ENCODE assay signal across 24 mouse cellular contexts in the genomic region with DNA sequence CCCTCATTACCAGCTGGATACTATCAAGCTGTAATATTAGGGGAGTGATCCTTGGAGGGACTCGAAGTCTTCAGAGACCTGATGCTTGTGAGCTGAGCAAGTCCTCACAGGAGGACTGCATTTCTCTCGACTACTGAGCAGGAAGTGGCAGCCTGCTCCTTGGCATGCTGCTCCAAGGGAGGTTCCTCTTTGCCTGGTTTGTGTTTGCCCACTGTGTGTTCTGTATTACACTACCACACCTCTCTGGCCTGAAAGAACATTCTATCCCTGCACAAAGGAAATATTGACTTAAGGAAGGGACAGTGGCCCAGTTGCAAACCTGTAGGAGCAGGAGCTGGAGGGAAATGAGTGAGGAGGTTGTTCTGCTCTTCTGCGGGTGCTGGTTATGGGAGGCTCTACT. TPM values are rescaled to one million over a fixed set of nuclear protein-coding genes. Genes with fewer than 3 reads are reported as not detected.
A peak's percentile ranks its signal among the peaks of the same experiment; 100 is the strongest.
DNase-seq lines count a peak whose midpoint lies in the region; ATAC-seq and TF ChIP-seq lines count a peak whose summit lies in the region.
"Had no signal": no experiment of that assay in that cellular context is flagged by ENCODE, and none has a peak within 500 bp of the region (broad histone marks: within the 10 kb centered on the region; RNA-seq: fewer than 3 reads in every experiment).

No protein-coding gene starts in this region.

- TF ChIP-seq CTCF in gastrocnemius, adult 2 months (IDR thresholded peaks at IDR 0.05) = no peak
- TF ChIP-seq CTCF in lung, postnatal 0 days (IDR thresholded peaks at IDR 0.05) = no peak

- no peak overlapping the region for H3K4me2 ChIP-seq in intestine, embryonic 15.5 days (replicated peaks)
- no peak overlapping the region for H3K4me2 ChIP-seq in lung, postnatal 0 days (replicated peaks; ENCODE audit: low read depth, low read length)
- no peak overlapping the region for H3K4me2 ChIP-seq in stomach, embryonic 14.5 days (replicated peaks; ENCODE audit: low read depth, low read length)
- H3K4me2 ChIP-seq: forebrain, embryonic 12.5 days; heart, embryonic 12.5 days; liver, embryonic 13.5 days; midbrain, embryonic 15.5 days had no signal

- peak; percentile 14 for DNase-seq in gastrocnemius, adult 2 months
- no peak for DNase-seq in gastrocnemius, postnatal 36 days
- DNase-seq in lung, postnatal 0 days (ENCODE audit: low spot score) = peak; percentile 90
- DNase-seq in right cerebral cortex, postnatal 14 days = no peak
- no peak for DNase-seq in spleen, adult 12 weeks (ENCODE audit: low spot score)
- DNase-seq in adrenal gland, postnatal 25 days = no peak
- DNase-seq: adrenal gland, adult 8-10 months; cerebellum, adult 11 months; embryo, embryonic 11 days; heart, postnatal 36 days; kidney, adult 8-10 months; kidney, postnatal 4 days; layer of hippocampus, postnatal 36 days; left cerebral cortex, postnatal 4 days; liver, embryonic 13.5 days; retina, postnatal 1 day; thymus, postnatal 25 days had no signal

- no peak overlapping the region for H3K9ac ChIP-seq in intestine, embryonic 15.5 days
- no peak overlapping the region for H3K9ac ChIP-seq in lung, postnatal 0 days (replicated peaks; ENCODE audit: low read depth)
- no peak overlapping the region for H3K9ac ChIP-seq in stomach, embryonic 14.5 days (replicated peaks; ENCODE audit: low read depth, low read length)
- H3K9ac ChIP-seq: forebrain, embryonic 12.5 days; heart, embryonic 12.5 days; liver, embryonic 13.5 days; midbrain, embryonic 15.5 days had no signal

- peak; percentile 97 for TF ChIP-seq EP300 in lung, postnatal 0 days (IDR thresholded peaks at IDR 0.05)

- 49% methylated on average over 3 of the region's 3 CpGs for WGBS in intestine, embryonic 15.5 days
- WGBS in lung, postnatal 0 days = 28% methylated on average over 3 of the region's 3 CpGs
- 38% methylated on average over 3 of the region's 3 CpGs for WGBS in stomach, embryonic 14.5 days

- no peaks in the 10 kb centered on the region for H3K9me3 ChIP-seq in intestine, embryonic 15.5 days
- H3K9me3 ChIP-seq in lung, postnatal 0 days (ENCODE audit: low read length) = no peaks in the 10 kb centered on the region
- H3K9me3 ChIP-seq in stomach, embryonic 14.5 days (ENCODE audit: control insufficient read depth, low read depth, low read length) = no peaks in the 10 kb centered on the region
- H3K9me3 ChIP-seq: forebrain, embryonic 12.5 days; heart, embryonic 12.5 days; liver, embryonic 13.5 days; midbrain, embryonic 15.5 days had no signal

- H3K27ac ChIP-seq in gastrocnemius, adult 2 months = no peak overlapping the region
- H3K27ac ChIP-seq in intestine, embryonic 15.5 days = no peak overlapping the region
- peak overlapping the region; percentile 78 for H3K27ac ChIP-seq in lung, postnatal 0 days (ENCODE audit: low read length)
- H3K27ac ChIP-seq in stomach, embryonic 14.5 days (ENCODE audit: low read length) = peak overlapping the region; percentile 69; the same call in 1 of the 2 replicates
- H3K27ac ChIP-seq: forebrain, embryonic 12.5 days; liver, embryonic 13.5 days; midbrain, embryonic 15.5 days had no signal

- peak; percentile 39 for ATAC-seq in intestine, embryonic 15.5 days
- peak; percentile 97 for ATAC-seq in lung, postnatal 0 days
- peak; percentile 91 for ATAC-seq in stomach, embryonic 14.5 days (ENCODE audit: insufficient number of reproducible peaks, insufficient read depth, low FRiP score, low read depth)
- ATAC-seq: hindbrain, embryonic 16.5 days; midbrain, embryonic 15.5 days had no signal

- H3K36me3 ChIP-seq in intestine, embryonic 15.5 days = no peaks in the 10 kb centered on the region
- H3K36me3 ChIP-seq in lung, postnatal 0 days (ENCODE audit: insufficient read depth, low read length) = no peaks in the 10 kb centered on the region
- no peaks in the 10 kb centered on the region for H3K36me3 ChIP-seq in stomach, embryonic 14.5 days (ENCODE audit: control insufficient read depth, insufficient read depth, low read length)
- H3K36me3 ChIP-seq: forebrain, embryonic 12.5 days; heart, embryonic 12.5 days; liver, embryonic 13.5 days; midbrain, embryonic 15.5 days had no signal

- H3K27me3 ChIP-seq in intestine, embryonic 15.5 days (replicated peaks) = no peaks in the 10 kb centered on the region
- no peaks in the 10 kb centered on the region for H3K27me3 ChIP-seq in lung, postnatal 0 days (replicated peaks; ENCODE audit: insufficient read depth, low read length)
- H3K27me3 ChIP-seq in stomach, embryonic 14.5 days (ENCODE audit: control insufficient read depth, insufficient read depth, low read length) = no peaks in the 10 kb centered on the region
- H3K27me3 ChIP-seq: CH12.LX; forebrain, embryonic 12.5 days; heart, embryonic 12.5 days; liver, embryonic 13.5 days; midbrain, embryonic 15.5 days had no signal

- H3K4me3 ChIP-seq in gastrocnemius, adult 2 months = no peak overlapping the region
- H3K4me3 ChIP-seq in intestine, embryonic 15.5 days (replicated peaks) = no peak overlapping the region
- H3K4me3 ChIP-seq in lung, postnatal 0 days (ENCODE audit: low read depth, low read length) = no peak overlapping the region
- no peak overlapping the region for H3K4me3 ChIP-seq in stomach, embryonic 14.5 days (ENCODE audit: low read depth, low read length)
- H3K4me3 ChIP-seq: forebrain, embryonic 12.5 days; heart, embryonic 12.5 days; liver, embryonic 13.5 days; midbrain, embryonic 15.5 days had no signal

- 0 out of 2 replicates have a peak, but pooled peaks cover 2% of the 10 kb centered on the region for H3K4me1 ChIP-seq in intestine, embryonic 15.5 days (replicated peaks)
- no peaks in the 10 kb centered on the region for H3K4me1 ChIP-seq in lung, postnatal 0 days (ENCODE audit: insufficient read depth, low read depth, low read length)
- H3K4me1 ChIP-seq in stomach, embryonic 14.5 days (ENCODE audit: control insufficient read depth, insufficient read depth, low read length) = no peaks in the 10 kb centered on the region
- H3K4me1 ChIP-seq: forebrain, embryonic 12.5 days; heart, embryonic 12.5 days; midbrain, embryonic 15.5 days had no signal

- intact Hi-C loops in gastrocnemius, adult 2 months (cut with DNase I) = no loop called here
- intact Hi-C loops in gastrocnemius, postnatal 36 days (cut with DNase I) = no loop called here

RNA-seq across cellular contexts. Expression of a gene that starts 12.1 kb away (rescaled TPM):
- total RNA-seq in gastrocnemius, adult 2 months (2021) = 10 to 100 TPM; 16.9 to 20.4 TPM
- 10 to 100 TPM; 11.8 to 17.8 TPM for total RNA-seq in gastrocnemius, postnatal 36 days (2021)
- 27.6 and 29.2 TPM in 2 replicates for polyA plus RNA-seq in intestine, embryonic 15.5 days (2015; fragmentation: Nextera tagmentation; extraction: Ambion mirVana)
- 27.8 and 38.5 TPM in 2 replicates for polyA plus RNA-seq in lung, postnatal 0 days (2015; fragmentation: Nextera tagmentation; extraction: Ambion mirVana)
- polyA plus RNA-seq in stomach, embryonic 14.5 days (2014; fragmentation: Nextera tagmentation; extraction: Ambion mirVana) = 28.3 and 29.2 TPM in 2 replicates
- 19.6 and 22.3 TPM in 2 replicates for total RNA-seq in adrenal gland, postnatal 25 days (2021)

RNA-seq across cellular contexts. Expression of a gene that starts 41.4 kb away (rescaled TPM):
- 100 to 1,000 TPM; 173 to 178 TPM for total RNA-seq in gastrocnemius, adult 2 months (2021)
- 100 to 1,000 TPM; 170 to 198 TPM for total RNA-seq in gastrocnemius, postnatal 36 days (2021)
- polyA plus RNA-seq in intestine, embryonic 15.5 days (2015; fragmentation: Nextera tagmentation; extraction: Ambion mirVana) = 156 and 173 TPM in 2 replicates
- 51.9 and 62.6 TPM in 2 replicates for polyA plus RNA-seq in lung, postnatal 0 days (2015; fragmentation: Nextera tagmentation; extraction: Ambion mirVana)
- polyA plus RNA-seq in stomach, embryonic 14.5 days (2014; fragmentation: Nextera tagmentation; extraction: Ambion mirVana) = 162 and 164 TPM in 2 replicates
- 42.4 and 47.8 TPM in 2 replicates for total RNA-seq in adrenal gland, postnatal 25 days (2021)

Comparison
In these comparisons a context has a peak if more than half of its experiments do, and no peak if none do; other contexts are left out.
1. DNase-seq: peak in gastrocnemius, adult 2 months (single experiment) and lung, postnatal 0 days (single experiment); none in gastrocnemius, postnatal 36 days (0 of 2), right cerebral cortex, postnatal 14 days (single experiment), spleen, adult 12 weeks (single experiment) and adrenal gland, postnatal 25 days (single experiment).
2. H3K27ac ChIP-seq: peak in lung, postnatal 0 days (single experiment) and stomach, embryonic 14.5 days (single experiment); none in gastrocnemius, adult 2 months (single experiment) and intestine, embryonic 15.5 days (single experiment).
3. ATAC-seq: peak in every context shown above with its lines; median percentile 97 in lung, postnatal 0 days; 91 in stomach, embryonic 14.5 days; 39 in intestine, embryonic 15.5 days.